Mouse (Mus musculus) layer of hippocampus, postnatal 25 days (tissue): Measurements from ENCODE around the gene Dnah6. TPM values are rescaled to one million over a fixed set of nuclear protein-coding genes. Genes with fewer than 3 reads are reported as not detected.

Experiments used
- DNase-seq, 2 experiments: peaks; one replicate each; pipeline ENCODE4 v3.0.0; 2022; ENCODE audit warnings: mixed read lengths in 2 of 2, low spot score in 1 of 2; ENCODE audit errors: extremely low spot score in 1 of 2
- total RNA-seq, 2 experiments: library from RNA; stranded (reverse); gene quantifications; 2 replicates each; pipeline ENCODE4 v1.2.3; 2021

Dnah6 gene
- under 1 TPM; 0.54 to 0.94 TPM for total RNA-seq

DNA sequence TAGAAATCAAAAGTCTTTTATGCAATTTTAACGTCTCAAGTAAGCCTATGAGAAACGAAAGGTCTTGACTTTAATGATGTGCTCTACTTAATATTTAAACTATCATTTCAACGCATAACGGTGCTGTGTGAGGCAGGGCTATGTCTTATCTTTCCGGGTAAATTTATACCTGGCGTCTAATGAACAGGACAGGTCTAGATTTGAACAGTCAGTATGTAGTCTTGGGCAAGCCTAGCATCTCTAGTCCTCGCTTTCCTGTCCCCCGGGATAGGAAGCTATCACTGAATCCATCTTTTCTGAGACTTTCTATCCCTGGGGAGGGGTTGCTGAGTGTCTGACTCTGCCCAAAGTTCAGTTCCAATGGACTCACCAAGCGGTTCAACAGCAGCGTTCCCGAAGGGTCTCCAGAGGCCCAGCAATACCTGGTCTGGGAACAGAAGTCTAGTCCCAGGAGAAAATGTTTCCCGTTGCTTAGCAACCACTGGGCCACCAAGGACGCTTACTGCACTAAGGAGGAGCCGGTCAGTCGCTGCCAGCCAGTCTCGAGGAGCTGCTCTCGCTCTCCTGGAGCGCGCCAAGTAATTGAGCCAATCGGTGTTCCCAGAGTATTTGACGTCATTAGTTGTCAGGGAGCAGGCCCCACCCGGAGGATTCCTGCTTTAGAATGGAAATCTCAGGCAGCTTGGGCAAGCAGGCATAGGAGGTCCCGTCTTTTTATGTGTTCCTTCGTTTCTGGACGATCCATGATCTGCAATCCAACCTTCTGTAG, at the start of gene Dnah6:
TSS of gene Dnah6 (minus strand) at position 463 of the 769 bp plus-strand sequence.
- DNase-seq, result peak; percentile 63 to 64

DNA sequence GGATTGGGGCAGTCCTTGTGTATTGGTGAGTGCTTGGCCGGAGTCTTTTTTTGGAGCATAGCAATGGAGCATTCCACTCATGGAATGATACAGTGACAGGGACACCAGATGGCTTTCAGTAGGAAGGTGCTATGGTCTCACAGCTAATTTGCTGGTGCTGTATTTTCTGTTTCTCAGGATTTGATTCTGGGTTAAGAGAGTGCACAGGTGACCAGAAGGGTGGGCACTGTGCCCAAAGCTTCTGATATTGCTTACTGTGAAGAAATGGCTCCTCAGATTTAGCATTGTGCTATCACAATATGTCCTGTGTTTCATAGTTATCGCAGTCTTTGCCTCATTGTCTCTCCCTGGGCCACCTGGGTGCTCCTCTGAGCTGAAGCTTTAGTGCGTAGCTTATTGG, 47.9 kb upstream of the Dnah6 start:
- DNase-seq, result no peak

DNA sequence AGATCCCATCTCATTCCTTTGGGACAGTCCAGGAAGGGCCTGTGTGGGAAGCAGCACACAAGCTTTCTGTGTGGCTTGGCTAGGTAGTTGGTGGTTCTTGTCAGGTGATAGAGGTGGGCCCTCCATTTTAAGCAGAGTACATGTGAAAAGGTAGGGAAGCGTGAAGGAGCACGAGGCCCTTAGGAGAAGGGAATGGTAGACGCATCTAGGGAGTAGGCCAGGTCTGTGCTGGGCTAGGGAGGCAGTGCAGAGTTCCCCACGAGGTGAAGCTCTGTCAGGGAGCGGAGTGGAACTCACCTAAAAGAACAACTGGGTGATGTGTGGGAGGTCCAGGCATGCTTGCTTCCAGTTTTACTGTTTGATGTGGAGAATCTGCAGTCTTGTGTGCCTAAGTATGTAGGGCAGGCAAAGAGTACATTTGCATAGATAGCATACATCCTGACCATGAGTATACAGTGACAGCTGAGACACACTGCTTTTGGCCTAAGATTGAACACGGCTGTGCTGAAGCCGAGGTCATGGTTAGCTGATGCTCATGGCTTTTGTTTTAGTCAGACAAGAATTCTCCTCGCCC, 46.4 kb upstream of the Dnah6 start:
- DNase-seq, result no peak

DNA sequence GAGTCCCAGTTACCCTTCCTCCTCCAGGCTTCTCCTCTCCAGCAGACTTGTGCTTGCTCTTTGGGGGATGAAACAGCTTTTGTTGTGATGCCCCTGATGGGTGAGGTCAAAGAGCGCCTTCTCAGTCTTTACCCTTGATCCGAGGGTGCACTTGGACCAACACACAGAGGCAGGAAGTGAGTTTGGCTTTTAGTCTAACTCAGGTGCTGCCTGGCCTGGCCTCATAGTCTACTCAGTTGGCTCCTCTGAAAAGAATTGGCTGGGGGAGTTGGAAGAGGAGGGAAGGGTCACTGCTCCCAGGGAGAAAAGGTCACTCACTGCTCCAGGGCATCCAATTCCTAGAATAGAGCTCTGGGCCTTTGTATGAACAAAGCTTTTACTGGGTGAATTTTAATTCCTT, 43.4 kb upstream of the Dnah6 start:
- DNase-seq, result peak in 1 of 2 experiments; percentile 2

DNA sequence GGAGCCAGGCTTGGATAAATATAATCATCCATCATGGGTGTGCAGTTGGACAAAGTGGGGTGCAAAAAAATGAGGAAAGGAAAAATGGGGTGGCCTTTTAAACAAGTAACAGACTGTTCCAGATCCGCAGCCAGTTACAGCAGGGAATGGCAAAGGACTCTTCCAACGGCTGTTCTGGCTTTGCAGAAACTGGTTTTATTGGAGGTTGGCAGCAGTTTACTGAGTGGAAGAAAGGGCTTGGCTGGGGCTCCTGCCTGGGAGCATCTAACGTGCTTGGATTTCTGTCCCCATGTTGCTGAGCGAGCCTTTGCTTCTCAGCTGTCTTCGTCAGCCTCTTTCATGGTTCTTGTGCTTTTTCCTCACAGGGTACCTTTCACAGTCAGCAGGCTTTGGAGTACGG, 38.7 kb upstream of the Dnah6 start:
- DNase-seq, result no peak

DNA sequence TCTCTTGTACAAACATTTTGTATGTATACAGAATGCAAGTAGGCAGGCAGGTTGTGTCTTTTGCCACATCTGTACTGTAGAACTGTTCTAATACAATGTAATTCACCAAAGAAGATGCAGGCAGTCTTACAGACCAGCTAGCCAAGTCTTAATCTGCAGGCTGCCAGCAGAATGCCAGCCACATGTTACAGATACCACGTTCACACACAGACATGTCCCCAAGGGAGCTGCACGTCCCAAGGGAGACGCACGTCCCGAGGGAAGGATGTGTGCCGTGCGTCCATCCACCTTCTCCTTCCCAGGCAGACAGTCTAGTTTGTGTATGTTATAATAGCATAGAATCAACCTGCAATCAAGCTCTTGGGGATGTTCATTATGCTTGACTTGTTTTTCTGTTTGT, 35.6 kb upstream of the Dnah6 start:
- no peak for DNase-seq

DNA sequence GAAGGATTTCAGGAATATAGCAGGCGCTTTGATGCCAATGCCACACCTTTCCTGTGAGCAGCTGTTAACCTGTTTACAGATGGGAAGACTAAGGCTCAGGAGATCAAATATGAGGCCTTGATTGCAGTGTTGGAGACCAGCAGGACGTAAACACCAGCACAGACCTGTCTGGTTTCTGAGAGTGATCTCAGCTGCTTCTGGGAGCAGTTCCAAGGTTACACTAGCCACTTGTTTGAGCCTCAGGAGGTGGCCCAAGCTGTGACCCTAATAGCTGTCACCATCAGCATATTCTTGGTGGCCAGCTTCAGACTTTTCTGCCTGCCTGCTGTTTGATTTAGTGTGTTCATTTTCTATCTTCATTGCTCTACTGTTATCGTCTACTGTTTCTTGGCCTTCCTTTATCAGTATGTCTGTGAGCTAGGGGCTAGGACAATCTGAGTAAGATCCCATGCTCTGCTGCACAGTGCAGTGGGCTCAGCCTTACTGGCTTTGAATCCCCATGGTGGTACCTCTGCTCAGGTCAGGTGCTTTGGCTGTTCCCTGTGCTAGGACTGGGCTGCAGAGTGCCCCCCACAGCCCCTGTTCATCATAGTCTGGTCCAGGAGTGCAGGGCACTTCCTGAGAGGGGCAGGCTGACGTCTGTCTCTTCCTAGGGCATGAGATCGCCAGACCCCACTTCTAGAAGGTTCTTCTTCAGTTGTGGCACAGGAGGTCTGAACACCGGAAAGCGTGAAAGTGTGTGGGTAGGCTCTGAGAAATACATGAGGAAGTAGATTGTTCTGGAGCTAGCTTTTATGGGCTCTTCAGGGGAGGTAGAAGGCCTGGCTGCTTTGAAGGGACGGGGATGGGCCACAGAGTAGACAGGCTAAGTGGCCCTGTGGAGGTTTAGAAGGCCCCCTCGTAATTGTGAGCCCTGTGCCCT, 33.1 kb upstream of the Dnah6 start:
- DNase-seq, result peak in 1 of 2 experiments; percentile 1

DNA sequence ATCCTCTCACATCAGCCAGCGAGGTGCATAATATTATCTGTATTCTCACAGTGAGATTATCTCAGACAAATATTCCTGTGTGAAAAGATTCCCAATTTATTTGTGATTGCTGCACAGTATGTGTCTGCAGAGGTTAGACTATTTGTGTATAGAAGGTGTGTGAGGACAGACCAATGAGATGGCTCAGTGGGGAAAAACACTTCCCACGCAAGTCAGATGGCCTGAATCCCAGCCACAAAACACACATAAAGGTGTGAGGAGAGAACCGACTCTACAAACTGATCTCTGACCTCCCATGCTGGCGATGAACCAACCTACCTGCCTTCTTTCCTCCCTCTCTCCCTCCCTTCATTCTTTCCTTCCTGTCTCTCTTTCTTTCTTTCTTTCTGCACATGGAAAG, 32.1 kb upstream of the Dnah6 start:
- DNase-seq, result no peak

DNA sequence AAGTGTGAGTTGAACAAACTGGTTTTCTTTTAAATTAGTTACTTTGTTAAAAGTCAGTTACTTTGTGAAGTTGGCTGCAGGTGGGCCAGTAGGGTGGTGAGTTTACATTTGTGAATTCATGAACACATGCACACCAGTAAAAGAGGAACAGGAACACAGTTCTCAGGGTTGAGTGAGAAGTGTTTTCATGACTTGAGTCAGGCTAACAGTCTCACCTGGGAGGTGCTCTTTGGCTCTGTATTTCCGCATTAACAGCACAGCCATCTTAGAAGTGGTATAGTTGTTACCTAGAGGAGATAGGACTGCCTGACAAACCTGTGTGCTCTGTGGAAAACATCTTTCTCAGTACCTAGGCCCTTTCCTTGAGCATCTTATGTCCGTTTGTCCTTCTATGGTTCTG, 31.6 kb upstream of the Dnah6 start:
- DNase-seq, result no peak

DNA sequence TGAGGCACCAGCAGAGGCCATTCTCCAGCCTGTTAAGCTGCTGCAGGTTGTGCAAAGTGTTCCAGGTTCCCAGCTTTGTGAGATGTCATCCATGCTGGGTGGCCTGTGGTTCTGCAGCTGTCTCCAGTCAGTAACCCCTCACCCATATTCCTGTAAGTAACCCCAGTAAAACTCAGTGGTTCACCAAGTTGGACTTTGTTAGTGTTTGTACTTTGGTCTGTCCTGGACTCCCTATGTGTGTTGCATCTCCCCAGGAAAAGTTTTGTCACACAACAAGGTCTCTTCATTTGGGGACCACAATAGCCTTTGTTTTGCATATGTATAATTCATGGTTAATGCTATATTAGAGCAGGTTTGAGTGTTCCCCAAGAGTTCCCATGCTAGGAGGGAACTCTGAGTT, 30.9 kb upstream of the Dnah6 start:
- DNase-seq, result no peak

DNA sequence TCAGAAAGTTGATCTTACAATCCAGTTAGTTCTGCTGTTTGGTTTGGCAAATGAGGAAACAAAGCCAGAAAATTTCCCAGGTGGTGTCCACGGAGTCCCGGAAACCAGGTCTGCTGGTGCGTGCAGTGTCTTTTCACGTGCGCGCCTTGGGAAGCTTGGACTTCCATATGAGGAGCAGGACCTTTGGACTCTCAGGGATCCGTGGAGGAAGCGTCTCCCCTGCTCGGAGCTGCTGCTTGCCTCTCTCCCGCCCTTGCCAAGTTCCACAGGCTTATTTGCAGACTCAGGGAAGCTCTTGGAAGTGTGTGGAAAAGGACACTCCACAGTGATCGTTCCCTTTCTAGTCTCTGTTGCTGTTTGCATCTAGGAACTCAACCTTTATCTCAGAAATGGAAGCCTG, 29.9 kb upstream of the Dnah6 start:
- DNase-seq, result no peak

DNA sequence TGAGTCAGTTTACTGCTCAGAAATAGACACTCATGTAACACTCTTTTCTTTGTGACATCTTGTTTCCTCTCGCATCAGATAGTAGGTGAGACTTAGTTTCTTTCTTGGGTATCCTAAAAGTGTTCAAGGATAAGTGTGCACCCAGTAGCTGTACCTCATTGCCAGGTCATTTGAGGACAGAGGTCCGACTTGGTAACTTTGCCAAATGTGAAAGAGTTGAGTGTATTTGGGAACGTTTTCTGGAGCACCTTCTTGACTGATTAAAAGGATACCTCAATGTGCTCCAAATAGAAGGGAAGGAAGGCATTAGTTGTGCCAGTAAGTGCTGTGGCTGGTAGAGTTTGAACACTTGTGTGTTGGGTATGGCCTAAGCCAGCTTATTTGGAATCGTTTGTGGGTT, 28.4 kb upstream of the Dnah6 start:
- no peak for DNase-seq

DNA sequence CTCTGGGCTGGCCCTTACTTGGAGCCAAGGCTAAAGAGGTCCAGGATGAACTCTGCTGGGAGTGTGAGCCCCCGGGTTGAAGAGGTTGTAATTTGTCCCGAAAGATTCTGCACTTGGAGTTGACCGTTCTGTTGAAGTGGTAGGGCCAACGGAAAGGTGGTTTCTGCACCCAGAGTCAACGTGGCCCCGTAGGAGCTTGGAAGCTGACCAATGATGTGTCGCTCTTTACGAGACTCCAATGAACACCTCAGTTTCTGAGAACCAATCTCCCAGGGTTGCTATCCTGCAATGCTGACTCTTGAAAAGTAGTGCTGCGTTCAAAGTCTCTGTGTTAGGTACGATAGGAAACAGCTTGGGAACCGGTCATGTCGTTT, 27.6 kb upstream of the Dnah6 start:
- DNase-seq, result no peak

DNA sequence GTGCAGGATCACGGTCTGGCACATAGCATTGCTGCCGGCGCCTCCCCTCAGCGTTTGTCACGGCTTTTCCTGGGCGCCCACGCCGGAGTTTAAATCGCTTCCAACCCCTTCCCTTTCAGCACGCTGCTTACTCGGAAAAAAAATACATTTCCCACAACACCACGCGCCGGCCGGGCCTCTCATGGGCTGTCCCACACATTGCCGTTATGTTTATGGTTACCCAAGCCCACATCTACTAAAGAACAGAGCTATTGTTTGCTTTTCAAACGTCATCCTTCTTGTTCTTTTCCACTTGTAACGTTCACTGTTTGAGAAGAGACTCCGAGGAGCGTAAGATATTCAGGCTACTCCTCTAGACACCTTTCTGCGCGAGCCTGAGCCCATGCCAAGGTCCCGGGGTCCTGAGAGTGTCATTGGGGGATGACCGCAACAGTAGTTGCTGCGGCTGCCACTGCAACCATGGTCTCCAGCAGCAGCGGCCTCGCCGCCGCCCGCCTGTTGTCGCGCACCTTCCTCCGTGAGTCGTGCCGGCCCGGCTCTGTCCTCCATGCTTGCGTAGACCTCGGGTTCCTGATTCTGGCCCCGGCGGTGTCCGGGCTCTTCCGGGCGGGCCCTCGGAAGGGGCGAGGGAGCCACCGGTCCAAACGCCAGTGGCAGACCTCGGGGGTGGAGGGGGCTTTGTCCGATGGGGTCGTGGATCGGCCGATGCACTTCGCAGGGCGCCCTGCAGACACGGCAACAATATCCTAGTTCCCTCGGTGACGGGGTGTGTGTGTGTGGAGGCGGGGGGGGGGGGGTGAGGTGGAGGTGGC, 27.0 kb upstream of the Dnah6 start, which contains the start of gene Suclg1:
TSS of gene Suclg1 (plus strand) at position 146 of the 812 bp plus-strand sequence.
- DNase-seq, result peak; percentile 75 to 79

DNA sequence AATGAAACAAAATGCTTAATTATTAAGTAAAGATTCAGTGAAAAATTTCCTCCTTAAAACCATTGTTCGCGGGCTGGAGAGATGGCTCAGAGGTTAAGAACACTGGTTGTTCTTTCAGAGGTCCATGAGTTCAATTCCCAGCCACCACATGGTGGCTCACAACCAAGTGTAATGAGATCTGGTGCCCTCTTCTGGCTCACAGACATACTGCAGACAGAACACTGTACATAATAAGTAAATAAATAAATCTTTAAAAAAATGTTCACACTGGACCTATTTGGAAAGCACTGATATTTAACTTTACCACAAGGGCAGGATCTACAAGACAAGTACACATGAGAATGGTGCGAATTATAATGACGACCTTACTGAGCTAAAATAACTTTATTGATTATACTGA, 26.0 kb upstream of the Dnah6 start:
- DNase-seq, result no peak

DNA sequence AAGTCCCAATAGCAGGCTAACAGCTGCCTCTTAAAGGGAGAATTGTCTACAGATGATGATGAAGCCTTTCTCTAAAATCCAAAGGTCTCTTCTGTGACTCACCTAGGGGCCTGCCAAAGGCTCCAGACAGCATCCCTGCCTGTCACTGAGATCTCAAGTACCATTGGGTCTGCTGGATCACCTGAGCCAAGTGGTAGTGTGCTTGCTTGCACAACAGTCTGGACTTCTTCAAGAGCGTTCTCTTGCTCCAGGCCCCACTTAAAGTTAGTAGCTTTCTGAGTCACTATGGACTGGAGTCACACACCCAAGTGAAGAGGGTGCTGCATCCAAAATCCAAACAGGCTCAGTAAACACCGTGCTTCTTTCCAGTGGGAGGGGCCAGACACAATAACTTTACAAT, 25.4 kb upstream of the Dnah6 start:
- no peak for DNase-seq

DNA sequence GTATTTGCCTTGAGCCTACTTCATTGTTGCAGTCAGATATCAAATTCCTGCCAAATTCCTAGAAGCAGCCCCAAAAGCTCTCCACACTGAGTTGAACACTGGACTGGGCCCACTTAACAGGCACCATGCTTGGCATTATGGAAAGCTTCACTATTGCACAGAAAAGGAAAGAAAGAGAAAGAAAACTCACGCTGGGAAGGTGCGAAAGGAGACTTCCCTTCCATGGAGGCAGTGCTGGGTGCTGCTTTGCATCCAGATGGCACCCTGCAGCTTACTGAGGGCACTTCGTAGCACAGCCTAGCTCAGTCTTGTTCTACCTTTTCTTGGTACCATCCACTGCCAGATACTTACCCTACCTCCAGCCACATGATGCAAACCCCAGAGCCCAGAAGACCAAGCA, 14.2 kb upstream of the Dnah6 start:
- DNase-seq, result no peak

DNA sequence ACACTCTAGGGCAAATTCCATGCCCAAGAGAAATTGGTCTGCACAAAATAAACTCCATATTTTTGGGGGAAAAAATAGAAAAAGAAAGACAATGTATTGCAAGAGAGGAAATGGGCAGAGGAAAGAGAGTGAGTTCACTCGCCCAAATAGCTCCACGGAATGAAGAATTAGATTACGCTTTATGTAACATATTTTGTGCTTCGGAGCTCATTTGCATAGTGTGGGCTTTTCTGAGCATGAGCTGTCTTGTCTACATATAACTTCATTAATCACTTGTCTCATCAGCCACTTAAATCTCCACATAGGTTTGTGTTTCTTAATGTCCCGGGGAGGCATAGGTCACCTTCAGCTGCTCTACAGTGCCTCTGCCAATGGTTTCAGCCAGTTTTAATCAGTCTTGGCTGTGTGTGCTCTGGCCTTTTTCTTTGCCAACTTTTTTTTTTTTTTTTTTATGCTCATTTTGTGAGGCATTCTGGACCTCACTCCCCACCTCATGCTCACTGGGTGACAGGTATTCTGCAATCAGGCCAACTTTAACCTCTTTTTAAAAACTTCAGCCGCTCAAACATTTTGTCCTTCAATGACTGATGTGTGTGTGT, 12.9 kb upstream of the Dnah6 start:
- no peak for DNase-seq

DNA sequence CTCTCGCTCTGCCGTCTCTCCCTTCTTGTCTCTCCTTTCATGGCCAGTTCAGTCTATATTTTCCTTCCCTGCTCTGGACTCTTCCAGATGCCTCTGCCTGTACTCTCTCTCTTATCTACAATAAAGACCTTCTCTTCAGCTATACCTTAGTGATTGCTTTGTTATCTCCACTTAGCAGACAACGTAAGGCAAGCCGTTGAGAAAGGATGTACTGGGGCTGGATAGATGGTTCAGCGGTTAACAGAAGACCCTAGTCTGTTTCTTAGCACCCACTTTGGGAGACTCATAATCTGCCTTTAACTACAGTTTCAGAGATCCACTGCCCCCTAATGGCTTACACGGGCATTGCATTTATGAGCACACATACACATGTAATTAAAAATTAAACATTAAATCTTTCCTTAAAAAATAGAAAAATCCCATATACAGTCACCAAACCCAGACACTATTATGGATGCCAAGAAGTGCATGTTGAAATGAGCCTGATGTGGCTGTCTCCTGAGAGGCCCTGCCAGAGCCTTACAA, 11.8 kb upstream of the Dnah6 start:
- DNase-seq, result no peak

DNA sequence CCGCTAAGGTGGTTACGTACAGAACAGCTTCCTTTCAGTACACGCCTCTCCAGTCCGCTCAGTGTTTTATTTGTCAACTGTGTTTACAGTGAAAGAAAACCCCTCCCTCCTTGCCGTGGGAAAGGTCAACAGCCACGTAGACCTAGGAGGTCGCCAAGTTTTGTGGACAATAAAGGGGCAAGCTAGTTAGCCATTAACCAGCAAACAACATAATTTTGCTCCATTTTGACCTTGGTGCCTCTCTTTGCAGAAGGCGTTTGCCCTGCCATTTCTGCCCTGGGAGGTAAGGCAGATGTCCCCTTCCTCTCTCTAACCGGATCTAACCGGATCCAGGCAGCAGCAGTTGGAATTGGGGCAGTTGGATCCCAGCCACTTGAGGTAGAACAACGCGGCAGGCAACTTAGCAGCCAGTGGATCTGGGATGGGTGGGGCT, 10.7 kb upstream of the Dnah6 start:
- DNase-seq, result no peak
